Mouse (Mus musculus): ENCODE measurements around the gene Serpinb13. TPM values are rescaled to one million over a fixed set of nuclear protein-coding genes. Genes with fewer than 3 reads are reported as not detected.

Gene Serpinb13
- polyA plus RNA-seq (2012; rRNA removed) = not detected in 2 replicates

DNA sequence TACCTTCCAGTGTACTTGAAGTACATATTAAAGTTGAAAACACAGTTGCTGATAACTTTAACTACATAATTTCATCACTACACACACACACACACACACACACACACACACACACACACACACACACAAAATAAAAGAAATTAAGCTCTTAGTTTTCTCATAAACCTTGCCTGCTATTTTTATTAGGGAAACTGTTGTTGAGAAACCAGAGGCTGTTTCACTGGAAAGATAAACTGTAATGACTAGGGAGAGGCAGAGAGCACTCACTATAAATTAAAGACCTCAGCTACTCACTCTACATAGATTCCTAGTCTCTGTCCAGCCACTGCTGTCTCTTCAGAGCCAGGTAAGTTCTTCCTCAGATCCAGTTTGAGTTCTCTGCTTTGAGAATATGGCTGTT lies at the start of gene Serpinb13:
TSS of gene Serpinb13 (plus strand) at position 301 of the 400 bp plus-strand sequence.
- H3K27ac ChIP-seq (ENCODE audit: insufficient read depth, low read length) = no peak within 1 kb of the TSS
- no peaks in the 10 kb centered on the region for H3K36me3 ChIP-seq (ENCODE audit: control insufficient read depth, insufficient read depth, low read length)
- TF ChIP-seq POLR2A (IDR thresholded peaks at IDR 0.05; ENCODE audit: low read depth, low read length) (no peak), CTCF (IDR thresholded peaks at IDR 0.05; ENCODE audit: extremely low read depth, insufficient read depth, insufficient read length, insufficient replicate concordance) (no peak)
- H3K27me3 ChIP-seq (ENCODE audit: control insufficient read depth, insufficient read depth, low read length) = no peaks in the 10 kb centered on the region
- no peak for DNase-seq (ENCODE audit: low read depth in 1 of 2, low spot score in 2 of 2)
- no peak within 1 kb of the TSS for H3K4me3 ChIP-seq (ENCODE audit: extremely low read depth, insufficient read depth, insufficient read length)
- H3K4me1 ChIP-seq (ENCODE audit: control insufficient read depth, insufficient read depth, insufficient read length) = no peaks in the 10 kb centered on the region

DNA sequence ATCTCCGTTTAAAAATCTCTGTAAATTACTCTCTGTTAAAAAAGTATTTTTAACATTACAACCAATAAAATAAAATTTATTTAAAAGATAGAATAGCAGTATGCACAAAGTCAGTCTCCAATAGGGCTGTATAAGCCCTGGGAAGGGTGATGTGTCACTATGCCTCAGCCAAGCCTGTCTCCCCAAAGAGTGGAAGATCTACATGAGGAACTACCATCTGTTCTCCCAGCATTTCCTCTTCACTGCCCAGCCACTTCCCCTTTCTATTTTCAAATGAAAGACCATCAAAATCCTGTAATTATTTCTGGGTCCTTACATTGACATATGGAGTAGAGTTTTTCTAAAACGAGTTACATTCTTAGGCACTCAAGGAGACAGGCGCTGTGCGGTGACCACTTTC lies 48.8 kb upstream of the Serpinb13 start:
- Histone ChIP-seq H3K36me3 (ENCODE audit: control insufficient read depth, insufficient read depth, low read length) (no peaks in the 10 kb centered on the region), H3K27me3 (ENCODE audit: control insufficient read depth, insufficient read depth, low read length) (no peaks in the 10 kb centered on the region), H3K27ac (ENCODE audit: insufficient read depth, low read length) (no peak overlapping the region), H3K4me3 (ENCODE audit: extremely low read depth, insufficient read depth, insufficient read length) (no peak overlapping the region), H3K4me1 (ENCODE audit: control insufficient read depth, insufficient read depth, insufficient read length) (no peaks in the 10 kb centered on the region)
- TF ChIP-seq POLR2A (IDR thresholded peaks at IDR 0.05; ENCODE audit: low read depth, low read length) = no peak
- TF ChIP-seq CTCF (IDR thresholded peaks at IDR 0.05; ENCODE audit: extremely low read depth, insufficient read depth, insufficient read length, insufficient replicate concordance) = no peak
- 13% methylated on average over 4 of the region's 4 CpGs for WGBS
- no peak for DNase-seq (ENCODE audit: low read depth in 1 of 2, low spot score in 2 of 2)

DNA sequence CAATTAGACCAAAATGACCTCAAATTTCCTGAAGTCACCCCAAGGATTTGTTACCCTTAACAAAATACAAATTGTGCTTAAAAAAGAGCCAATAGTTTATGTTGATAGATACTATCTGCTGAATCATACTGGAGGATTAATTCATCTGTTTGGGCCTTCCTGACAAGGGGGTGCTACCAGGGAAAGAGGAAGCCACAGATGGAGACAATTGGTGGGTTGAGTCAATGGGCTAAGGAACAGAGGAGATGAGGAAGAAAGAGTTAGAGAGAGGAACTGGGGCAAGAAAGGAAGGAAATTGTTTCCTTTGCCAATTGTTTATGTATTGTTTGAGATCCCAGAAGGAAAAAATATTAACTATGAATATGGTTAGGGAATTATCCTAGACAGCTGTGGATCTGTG lies 47.1 kb upstream of the Serpinb13 start:
- no peak overlapping the region for H3K4me3 ChIP-seq (ENCODE audit: extremely low read depth, insufficient read depth, insufficient read length)
- TF ChIP-seq POLR2A (IDR thresholded peaks at IDR 0.05; ENCODE audit: low read depth, low read length) (no peak), CTCF (IDR thresholded peaks at IDR 0.05; ENCODE audit: extremely low read depth, insufficient read depth, insufficient read length, insufficient replicate concordance) (no peak)
- H3K27me3 ChIP-seq (ENCODE audit: control insufficient read depth, insufficient read depth, low read length) = no peaks in the 10 kb centered on the region
- no peaks in the 10 kb centered on the region for H3K4me1 ChIP-seq (ENCODE audit: control insufficient read depth, insufficient read depth, insufficient read length)
- DNase-seq (ENCODE audit: low read depth in 1 of 2, low spot score in 2 of 2) = no peak
- H3K36me3 ChIP-seq (ENCODE audit: control insufficient read depth, insufficient read depth, low read length) = no peaks in the 10 kb centered on the region
- no peak overlapping the region for H3K27ac ChIP-seq (ENCODE audit: insufficient read depth, low read length)

DNA sequence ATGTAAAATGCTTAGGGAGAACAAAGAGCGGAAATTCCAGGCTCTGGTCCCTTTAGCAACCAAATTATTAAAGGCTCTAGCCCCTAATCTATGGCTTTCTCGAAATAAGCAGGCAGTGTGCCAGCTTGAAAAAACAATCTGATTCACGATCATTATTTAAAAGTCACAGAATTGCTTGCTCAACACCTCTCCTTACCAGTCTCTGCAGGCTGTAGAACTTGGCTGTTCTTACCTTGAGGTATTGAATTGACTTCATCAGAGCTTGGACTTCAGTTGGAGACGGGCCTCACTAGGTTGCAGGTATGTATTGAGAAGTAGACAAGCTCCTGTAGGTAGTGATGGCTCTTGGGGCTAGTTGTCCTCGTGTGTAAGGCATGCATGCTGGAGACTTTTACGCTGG lies 46.5 kb upstream of the Serpinb13 start, which contains the start of gene Serpinb12:
TSS of gene Serpinb12 (plus strand) at position 185 of the 400 bp plus-strand sequence.
- 86% methylated on average over 6 of the region's 6 CpGs for WGBS
- Histone ChIP-seq H3K36me3 (ENCODE audit: control insufficient read depth, insufficient read depth, low read length) (no peaks in the 10 kb centered on the region), H3K4me3 (ENCODE audit: extremely low read depth, insufficient read depth, insufficient read length) (no peak within 1 kb of the TSS), H3K27me3 (ENCODE audit: control insufficient read depth, insufficient read depth, low read length) (no peaks in the 10 kb centered on the region), H3K27ac (ENCODE audit: insufficient read depth, low read length) (no peak within 1 kb of the TSS), H3K4me1 (ENCODE audit: control insufficient read depth, insufficient read depth, insufficient read length) (no peaks in the 10 kb centered on the region)
- DNase-seq (ENCODE audit: low read depth in 1 of 2, low spot score in 2 of 2) = no peak
- no peak for TF ChIP-seq POLR2A (IDR thresholded peaks at IDR 0.05; ENCODE audit: low read depth, low read length)
- no peak for TF ChIP-seq CTCF (IDR thresholded peaks at IDR 0.05; ENCODE audit: extremely low read depth, insufficient read depth, insufficient read length, insufficient replicate concordance)

- no peaks in the 10 kb centered on the region for H3K27me3 ChIP-seq (ENCODE audit: control insufficient read depth, insufficient read depth, low read length)
- H3K27ac ChIP-seq (ENCODE audit: insufficient read depth, low read length) = no peak overlapping the region
- DNase-seq (ENCODE audit: low read depth in 1 of 2, low spot score in 2 of 2) = no peak
- 53% methylated on average over 1 of the region's 1 CpGs for whole genome bisulfite sequencing
- H3K4me3 ChIP-seq (ENCODE audit: extremely low read depth, insufficient read depth, insufficient read length) = no peak overlapping the region
- no peaks in the 10 kb centered on the region for H3K36me3 ChIP-seq (ENCODE audit: control insufficient read depth, insufficient read depth, low read length)
- no peaks in the 10 kb centered on the region for H3K4me1 ChIP-seq (ENCODE audit: control insufficient read depth, insufficient read depth, insufficient read length)
- TF ChIP-seq CTCF (IDR thresholded peaks at IDR 0.05; ENCODE audit: extremely low read depth, insufficient read depth, insufficient read length, insufficient replicate concordance) = no peak
Observed at GRCm38 (mm10) chr1:106947217-106947616, 33.6 kb upstream of the Serpinb13 start.

GRCm38 (mm10) chr1:106959981-106960380 lies 20.8 kb upstream of the Serpinb13 start:
- Histone ChIP-seq H3K4me1 (ENCODE audit: control insufficient read depth, insufficient read depth, insufficient read length) (no peaks in the 10 kb centered on the region), H3K4me3 (ENCODE audit: extremely low read depth, insufficient read depth, insufficient read length) (no peak overlapping the region), H3K27ac (ENCODE audit: insufficient read depth, low read length) (no peak overlapping the region), H3K27me3 (ENCODE audit: control insufficient read depth, insufficient read depth, low read length) (no peaks in the 10 kb centered on the region), H3K36me3 (ENCODE audit: control insufficient read depth, insufficient read depth, low read length) (no peaks in the 10 kb centered on the region)
- no peak for DNase-seq (ENCODE audit: low read depth in 1 of 2, low spot score in 2 of 2)
- 77% methylated on average over 3 of the region's 3 CpGs for WGBS
- no peak for TF ChIP-seq POLR2A (IDR thresholded peaks at IDR 0.05; ENCODE audit: low read depth, low read length)
- TF ChIP-seq CTCF (IDR thresholded peaks at IDR 0.05; ENCODE audit: extremely low read depth, insufficient read depth, insufficient read length, insufficient replicate concordance) = no peak

- Histone ChIP-seq H3K36me3 (ENCODE audit: control insufficient read depth, insufficient read depth, low read length) (no peaks in the 10 kb centered on the region), H3K27me3 (ENCODE audit: control insufficient read depth, insufficient read depth, low read length) (no peaks in the 10 kb centered on the region), H3K27ac (ENCODE audit: insufficient read depth, low read length) (no peak overlapping the region), H3K4me3 (ENCODE audit: extremely low read depth, insufficient read depth, insufficient read length) (no peak overlapping the region), H3K4me1 (ENCODE audit: control insufficient read depth, insufficient read depth, insufficient read length) (no peaks in the 10 kb centered on the region)
- WGBS = 15% methylated on average over 3 of the region's 3 CpGs
- no peak for TF ChIP-seq CTCF (IDR thresholded peaks at IDR 0.05; ENCODE audit: extremely low read depth, insufficient read depth, insufficient read length, insufficient replicate concordance)
- no peak for TF ChIP-seq POLR2A (IDR thresholded peaks at IDR 0.05; ENCODE audit: low read depth, low read length)
- DNase-seq (ENCODE audit: low read depth in 1 of 2, low spot score in 2 of 2) = no peak
Observed at GRCm38 (mm10) chr1:106961023-106961422, 19.8 kb upstream of the Serpinb13 start.
